Mouse (Mus musculus): ENCODE measurements around the gene Cyp2u1.
"Not testable (repeated sequence)": the region's sequence is repeated elsewhere in the genome, so short reads cannot be mapped to it uniquely, and the experiment has no call there.

Cyp2u1 gene

DNA sequence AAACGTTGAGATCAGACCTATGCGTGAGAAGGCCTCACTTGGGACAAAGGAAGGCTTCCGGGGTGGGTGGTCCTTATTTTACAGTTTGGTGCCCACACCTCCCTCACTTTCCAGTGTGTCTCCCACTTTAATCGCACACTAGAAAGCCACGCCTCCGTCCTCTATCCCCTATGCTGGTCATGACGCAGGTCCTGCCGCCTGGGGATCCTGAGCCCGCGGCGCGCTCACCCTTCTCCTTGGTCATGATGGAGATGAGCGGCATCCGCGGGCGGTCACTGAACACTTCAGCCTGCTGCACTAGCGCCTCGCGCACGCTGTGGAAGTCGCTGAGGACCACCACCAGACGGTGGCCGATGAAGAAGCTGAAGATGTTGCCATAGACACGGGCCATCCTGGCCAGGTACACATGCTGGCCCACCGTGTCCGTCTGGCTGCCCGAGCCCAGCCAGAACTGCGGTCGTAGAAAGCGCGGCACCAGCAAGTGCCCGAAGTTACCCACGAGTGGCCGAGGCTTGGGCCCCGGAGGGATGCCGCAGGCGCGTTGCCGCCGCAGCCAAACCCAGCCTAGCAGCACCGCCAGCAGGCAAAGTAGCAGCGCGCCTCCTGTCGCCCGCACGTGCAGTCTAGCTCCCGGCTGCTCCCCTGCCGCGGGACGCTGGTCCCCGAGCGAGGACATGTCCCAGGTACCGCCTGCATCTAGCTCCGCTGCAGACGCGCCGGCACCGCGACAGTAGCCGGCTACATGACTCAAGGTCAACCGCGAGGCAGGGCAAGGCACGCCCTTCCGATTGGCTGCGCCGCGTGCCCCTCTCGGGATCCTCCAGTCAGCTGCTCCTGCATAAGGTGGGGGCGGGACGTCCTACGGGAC, at the start of gene Cyp2u1:
Gene Cyp2u1, minus strand, starts transcription at position 776 of the 868 bp plus-strand sequence.
- peak; percentile 73 for DNase-seq (ENCODE audit: low read depth)

DNA sequence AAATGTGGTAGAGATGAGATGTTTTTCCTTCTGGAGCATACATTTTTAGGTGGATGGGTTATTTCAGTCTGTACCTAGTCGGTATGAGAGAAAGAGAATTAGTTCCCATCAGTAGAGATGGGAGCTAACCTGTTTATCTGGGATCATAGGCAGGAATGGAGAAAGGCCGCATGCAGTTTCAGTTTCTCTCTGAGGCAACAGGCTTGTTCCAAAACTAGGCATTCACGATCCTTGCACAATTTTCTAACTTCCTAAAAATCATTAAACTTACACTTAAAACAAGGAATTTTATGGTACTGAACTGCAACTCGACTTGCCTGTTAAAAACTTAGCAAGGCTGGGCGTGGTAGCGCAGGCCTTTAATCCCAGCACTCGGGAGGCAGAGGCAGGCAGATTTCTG, 47.5 kb upstream of the Cyp2u1 start:
- no peak for DNase-seq (ENCODE audit: low read depth)

DNA sequence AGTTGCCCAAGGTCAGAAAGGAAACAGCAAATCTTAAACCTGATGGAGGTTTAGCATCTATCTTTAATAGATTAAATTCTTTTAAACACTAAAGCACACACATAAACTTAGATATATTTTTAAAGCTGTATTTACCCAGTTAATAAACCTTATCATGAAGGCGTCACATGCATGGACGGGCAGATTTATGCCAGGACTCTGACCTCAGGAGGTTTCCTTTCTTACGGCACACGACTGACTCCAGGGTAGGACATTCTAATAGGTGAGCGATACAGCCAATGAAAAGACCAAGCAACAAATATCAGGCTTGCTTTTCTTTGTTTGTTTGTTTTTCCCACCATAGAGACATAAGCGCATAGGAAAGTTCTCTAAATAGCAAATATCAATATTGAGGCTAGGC, 46.0 kb upstream of the Cyp2u1 start:
- no peak for DNase-seq (ENCODE audit: low read depth)

DNA sequence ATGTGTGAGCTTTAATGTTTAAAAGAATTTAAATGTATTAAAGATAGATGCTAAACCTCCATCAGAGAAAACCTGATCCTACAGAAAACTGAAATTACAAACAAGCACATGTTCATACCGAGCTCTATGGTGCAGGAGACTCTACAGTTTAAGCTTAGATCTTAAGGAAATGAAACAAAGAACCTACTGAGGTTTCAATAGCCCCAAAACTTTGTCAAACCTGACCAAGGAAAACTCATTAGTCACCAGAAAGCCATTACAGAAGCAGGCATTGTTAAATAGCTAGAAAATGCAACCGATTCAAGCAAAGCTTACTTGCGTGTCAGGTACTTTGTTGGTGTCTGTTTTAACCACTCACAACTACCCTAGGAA, 45.5 kb upstream of the Cyp2u1 start:
- DNase-seq (ENCODE audit: low read depth), result no peak

DNA sequence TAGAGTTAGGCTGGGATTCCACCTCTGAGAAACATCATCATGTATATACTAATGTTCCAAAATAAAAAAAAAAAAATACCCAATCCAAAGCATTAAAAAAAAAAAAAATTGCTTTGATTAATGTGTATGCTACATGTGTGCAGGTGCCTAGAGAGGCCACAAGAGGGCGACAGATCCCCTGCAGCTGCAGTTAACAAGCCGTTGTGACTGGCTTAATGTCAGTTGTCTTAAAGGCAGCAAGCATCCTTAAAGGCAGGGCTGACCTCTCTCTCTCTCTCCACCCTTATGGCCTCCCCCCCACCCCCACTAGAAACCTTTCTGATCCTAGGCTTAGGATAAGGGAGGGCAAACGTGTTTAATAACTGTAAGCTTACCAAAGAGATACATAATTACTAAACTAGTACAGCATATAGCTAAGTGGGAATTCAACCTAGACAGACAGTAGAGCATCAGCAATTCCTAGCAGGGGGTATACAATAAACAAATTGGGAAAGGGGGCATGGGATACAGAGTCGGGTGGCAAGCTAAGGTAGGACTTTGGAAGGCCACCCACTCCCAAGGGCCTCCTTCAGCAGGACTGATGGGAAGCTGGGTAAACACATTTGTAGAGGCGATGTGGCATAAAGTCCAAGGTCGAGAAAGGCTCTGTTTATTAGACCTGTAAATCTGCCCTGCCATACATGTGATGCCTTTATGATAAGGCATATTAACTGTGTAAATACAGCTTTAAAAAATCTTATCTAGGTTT, 45.0 kb upstream of the Cyp2u1 start:
- peak; percentile 11 for DNase-seq (ENCODE audit: low read depth)

DNA sequence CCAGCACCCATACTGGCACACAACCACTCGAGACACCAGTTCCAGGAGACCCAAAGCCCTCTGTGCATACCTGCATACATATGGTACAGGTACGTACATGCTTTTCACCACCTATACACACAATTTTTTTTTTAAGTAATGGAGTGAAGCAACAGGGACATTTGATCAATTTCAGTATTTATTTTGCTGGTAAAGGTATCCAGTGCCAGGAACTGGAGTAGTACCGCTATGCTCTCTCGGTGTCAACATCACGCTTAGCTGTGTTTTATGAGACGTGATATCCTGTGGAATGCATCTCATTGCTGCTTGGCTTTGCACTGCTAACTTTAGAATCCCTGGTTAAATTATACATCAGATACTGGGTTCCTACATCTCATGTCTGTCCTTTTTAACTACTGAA, 42.9 kb upstream of the Cyp2u1 start:
- no peak for DNase-seq (ENCODE audit: low read depth)

DNA sequence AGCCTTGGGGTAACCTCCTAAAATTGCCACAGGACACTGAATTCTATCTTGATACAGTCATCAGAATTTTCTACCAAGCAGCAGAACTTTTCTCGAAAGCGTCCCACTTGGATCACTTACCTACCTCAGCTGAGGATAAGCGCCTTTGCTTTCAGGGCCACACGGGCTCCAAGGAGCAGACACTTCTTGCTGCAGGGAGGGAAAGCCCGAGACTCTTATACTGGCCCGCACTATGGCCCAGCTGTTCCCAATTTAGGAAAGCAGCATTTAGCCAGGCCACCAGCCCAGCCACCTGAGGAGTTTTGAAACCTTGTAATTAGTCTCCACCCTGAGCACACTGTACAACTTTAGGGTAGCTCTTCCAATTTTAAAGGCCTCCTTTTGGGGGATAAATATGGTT, 40.3 kb upstream of the Cyp2u1 start:
- DNase-seq (ENCODE audit: low read depth), result no peak

DNA sequence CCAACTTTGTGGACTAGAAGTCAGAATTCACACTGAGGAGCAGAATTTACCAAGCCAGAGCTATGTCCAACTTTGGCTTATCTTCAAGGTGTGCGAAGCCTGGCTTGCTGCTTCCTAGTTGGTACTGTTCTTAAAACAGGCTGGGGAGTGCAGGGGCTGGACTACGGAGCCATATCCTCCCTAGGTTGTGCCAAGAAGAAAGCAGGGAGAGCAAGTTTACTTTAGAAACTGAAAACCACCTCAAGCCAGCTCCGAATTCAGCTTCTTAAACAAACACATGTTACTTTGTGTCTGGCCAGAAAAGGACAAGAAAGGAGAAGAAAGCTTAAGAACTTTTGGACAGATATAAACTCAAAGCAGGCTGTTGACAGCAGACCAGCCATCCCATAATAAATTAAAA, 37.9 kb upstream of the Cyp2u1 start:
- DNase-seq (ENCODE audit: low read depth), result no peak

DNA sequence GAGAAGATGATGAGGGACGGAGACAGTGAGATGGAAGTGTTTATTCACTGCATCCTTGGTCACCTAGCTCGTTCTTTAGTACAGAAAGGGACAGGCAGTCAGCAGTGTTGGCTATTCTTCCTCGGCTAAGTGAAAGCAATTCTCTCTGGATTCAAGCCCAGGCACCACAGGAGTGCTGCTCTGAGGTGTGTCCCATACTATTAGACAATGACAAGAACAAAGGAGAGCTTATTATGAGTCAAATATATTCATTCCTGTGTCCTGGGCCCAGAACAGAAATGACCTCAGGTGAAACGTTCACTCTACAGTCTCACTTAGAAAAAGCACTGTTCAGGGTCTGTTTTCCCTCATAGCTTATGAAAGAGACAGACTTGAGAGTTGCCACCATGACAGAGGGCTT, 36.3 kb upstream of the Cyp2u1 start:
- DNase-seq (ENCODE audit: low read depth), result no peak

DNA sequence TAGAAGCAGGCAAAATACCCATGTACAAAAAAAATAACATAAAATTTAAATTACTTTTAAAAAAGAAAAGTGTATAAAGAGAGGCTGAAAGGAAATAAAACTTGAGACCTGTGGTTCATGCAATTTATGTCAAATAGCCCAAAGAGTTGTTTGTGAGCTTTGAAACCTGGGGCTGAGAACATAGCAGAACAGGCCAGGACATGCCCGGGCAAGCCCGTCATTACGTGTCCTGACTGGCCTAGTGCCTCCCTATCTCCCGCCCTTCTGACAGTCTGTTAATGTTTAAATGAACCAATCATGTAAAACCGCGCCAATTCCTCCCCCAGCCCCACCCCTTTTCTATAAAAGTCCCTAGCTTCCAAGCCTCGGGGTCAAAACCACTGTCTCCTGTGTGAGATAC, 34.7 kb upstream of the Cyp2u1 start:
- not testable (repeated sequence) for DNase-seq (ENCODE audit: low read depth)

DNA sequence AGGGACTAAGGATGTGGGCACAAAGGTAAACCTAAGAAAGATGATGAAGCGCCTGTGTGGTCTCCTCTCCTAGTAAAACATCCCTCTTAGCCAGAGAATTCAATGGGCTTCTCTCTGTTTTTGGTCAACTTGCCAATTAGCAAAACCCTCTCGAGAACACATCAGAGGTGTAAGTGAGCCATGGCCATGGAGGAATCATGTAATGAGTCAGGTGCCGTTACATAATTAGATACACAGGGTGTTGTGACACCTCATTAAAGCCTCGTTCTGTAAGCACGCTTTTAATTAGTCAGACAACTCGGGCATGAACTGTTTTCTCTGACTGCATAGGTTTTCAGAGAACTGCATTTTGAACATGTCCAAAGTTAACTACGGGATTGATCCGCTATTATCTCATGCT, 33.6 kb upstream of the Cyp2u1 start:
- DNase-seq (ENCODE audit: low read depth), result no peak

DNA sequence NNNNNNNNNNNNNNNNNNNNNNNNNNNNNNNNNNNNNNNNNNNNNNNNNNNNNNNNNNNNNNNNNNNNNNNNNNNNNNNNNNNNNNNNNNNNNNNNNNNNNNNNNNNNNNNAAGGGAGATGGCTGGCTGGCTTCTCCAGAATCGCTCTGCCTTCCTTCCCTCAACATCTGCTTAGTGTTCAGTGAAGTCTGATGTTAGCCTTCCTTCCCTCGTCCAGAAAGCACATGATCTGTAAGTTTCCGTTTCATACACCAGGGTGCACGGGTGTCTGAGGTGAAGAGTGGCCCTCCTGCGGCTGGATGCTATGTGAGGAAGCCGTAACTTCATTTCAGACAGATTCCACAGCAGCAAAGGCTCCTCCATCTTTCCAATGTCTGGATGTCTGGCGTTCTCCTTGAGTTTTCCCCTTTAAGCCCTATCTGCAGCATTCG, 32.1 kb upstream of the Cyp2u1 start:
- no peak for DNase-seq (ENCODE audit: low read depth)

DNA sequence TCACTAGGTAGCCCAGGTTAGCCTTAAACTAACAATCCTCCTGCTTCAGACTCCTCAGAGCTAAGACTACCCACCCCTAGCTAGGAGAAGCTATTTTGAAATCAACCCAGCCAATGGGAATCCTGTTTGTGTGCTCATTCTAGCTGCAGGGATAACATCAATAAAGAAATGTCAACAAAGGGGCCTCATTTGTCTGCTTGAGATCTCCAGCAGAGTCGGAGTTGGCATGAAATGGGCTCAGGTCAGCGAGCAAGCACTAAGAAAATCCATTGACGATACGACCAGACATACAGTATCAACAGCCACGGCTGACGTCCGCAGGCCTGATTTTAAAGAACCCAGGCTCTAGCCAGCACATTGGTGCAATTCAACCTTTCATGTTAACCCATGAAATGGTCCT, 24.2 kb upstream of the Cyp2u1 start:
- DNase-seq (ENCODE audit: low read depth), result no peak

DNA sequence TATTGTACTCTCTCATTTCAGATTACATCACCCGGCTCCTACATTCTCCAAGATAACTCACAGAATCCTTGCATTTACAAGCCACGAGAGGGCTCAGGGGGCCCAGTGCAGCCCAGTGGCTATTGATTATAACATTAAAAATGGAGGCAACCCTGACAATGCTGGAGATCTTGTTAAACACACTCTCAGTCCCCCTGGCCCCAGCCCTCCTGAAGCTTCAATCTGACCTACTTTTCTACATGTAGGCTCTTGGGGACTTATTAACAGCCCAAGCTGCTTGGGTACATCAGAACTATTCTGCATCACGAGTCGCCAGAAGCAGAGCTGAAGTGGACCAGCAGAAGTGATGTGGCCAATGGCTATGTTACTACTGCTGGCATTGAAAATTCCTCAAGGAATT, 23.6 kb upstream of the Cyp2u1 start:
- DNase-seq (ENCODE audit: low read depth), result no peak

DNA sequence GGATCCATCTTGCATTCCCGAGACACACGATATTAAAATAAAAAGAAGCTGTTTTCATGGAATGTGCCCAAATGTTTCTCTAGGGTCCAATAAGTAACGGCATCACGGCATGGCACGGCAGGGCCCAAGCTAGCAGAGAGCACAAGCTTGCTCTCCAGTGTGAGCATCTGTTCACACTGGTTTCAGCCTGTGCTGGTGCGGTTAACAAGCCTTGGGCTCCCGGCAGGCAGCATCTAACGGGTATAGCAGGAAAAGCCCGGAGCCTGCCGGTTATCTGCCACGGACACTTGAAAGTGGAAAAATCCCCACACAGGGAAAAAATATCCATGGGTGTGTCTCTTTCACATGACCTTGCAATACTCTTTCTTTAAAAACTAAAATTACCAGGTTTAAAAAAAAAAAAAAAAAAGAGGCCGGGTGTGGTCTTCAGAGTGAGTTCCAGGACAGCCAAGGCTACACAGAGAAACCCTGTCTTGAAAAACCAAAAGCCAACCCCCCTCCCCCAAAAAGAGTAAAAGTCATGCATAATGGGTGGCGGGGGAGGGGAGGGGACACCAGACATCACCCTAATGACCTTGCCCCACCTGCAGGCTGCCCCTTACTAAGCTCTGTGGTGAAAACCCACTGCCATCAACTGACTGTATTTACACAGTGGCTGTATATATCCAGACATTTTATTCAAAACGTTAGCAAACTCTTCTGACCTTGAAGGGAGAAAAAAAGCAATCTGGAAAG, 19.2 kb upstream of the Cyp2u1 start:
- no peak for DNase-seq (ENCODE audit: low read depth)

DNA sequence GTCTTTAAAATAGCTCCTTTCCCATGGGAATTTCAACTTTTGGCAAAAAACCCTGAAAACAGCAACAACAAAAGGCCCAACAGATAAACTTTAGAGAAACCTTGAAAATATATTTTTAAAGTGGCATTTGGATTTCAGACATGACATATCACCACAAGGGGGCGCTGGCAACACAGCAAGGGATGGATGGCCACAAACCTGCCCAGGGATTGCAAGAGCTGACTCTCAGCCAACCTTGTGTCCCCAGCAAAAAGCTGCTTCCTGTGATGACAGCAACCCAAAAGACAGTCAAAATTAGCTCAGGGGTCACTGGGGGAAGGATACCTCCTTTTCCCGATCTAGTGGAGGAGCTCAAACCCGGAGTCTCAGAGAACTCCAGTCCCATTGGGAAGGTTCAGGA, 17.2 kb upstream of the Cyp2u1 start:
- DNase-seq (ENCODE audit: low read depth), result peak; percentile 32

DNA sequence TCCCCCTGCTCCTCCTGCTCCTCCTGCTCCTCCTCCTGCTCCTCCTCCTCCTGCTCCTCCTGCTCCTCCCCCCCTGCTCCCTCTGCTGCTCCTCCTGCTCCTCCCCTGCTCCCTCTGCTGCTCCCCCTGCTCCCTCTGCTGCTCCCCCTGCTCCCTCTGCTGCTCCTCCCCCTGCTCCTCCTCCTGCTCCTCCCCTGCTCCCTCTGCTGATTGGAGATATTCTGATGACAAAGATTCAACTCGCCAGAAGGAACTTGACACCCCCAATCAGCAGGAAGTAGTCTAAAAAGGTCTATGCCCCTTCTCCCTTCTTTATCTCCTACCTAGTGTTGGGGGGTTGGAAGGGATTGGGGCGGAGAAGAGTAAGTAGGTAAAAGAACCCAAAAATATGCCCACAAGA, 15.2 kb upstream of the Cyp2u1 start:
- DNase-seq (ENCODE audit: low read depth), result no peak

DNA sequence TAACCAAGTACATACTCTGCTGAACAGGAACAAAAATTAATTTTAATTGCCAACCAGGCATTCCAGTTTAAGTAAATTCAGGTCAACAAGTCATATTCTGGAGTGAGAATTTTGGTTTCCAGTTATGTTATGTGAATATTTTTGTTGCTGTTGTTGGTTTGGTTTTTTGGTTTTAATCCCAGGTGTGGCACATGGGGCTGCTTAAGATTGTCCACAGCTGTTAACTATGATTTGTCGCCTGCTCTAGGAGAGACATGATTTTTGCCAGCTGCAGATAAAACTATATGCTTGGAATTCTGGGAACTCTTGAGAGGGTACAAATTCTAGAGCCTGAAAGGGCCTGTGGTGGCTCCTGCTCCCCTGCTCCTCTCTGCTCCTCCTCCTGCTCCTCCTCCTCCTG, 14.1 kb upstream of the Cyp2u1 start:
- no peak for DNase-seq (ENCODE audit: low read depth)

DNA sequence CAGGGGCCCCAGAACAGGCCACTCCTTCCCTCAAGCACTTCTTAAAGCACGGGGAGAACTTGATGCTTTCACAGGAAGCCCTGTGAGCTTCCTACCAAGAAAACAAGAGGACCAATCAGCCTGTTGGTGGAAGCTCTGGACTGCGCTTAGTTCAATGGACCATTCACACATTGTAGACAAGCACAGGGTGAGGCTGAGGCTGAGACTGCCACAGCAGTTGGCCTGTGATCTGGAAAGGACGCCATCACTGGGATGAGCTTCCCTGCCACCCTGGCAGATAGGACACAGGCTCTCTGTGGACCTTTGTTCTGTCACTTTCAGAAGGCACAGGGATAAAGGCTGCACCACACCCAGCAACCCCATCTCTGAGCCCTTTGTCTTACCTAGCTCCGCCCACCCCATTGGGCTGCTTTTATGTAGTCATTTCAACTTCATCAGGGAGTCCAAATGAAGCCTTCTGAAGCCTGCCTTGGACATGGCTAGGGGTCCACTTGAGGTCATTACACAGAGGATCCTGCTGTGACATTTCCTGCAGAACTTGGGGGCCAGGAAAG, 13.0 kb upstream of the Cyp2u1 start:
- no peak for DNase-seq (ENCODE audit: low read depth)

DNA sequence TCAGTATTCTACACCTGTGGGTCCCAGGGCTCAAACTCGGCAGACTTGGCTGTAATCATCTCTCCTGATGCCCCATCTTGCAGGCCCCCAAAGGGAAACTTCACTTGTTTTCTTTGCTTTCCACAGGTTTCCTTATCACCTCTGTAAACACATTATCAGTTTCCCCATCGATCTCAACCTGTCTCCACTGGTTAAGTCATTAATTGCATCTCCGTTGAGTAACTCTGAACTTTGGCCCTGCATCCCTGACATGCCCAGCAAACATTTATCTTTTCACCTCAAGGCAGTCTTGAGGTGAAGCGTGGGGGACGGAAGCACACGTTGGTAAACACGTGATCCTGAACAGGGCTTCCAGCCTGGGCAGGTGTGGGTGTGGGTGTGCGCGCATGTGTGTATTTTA, 9.3 kb upstream of the Cyp2u1 start:
- DNase-seq (ENCODE audit: low read depth), result no peak

DNA sequence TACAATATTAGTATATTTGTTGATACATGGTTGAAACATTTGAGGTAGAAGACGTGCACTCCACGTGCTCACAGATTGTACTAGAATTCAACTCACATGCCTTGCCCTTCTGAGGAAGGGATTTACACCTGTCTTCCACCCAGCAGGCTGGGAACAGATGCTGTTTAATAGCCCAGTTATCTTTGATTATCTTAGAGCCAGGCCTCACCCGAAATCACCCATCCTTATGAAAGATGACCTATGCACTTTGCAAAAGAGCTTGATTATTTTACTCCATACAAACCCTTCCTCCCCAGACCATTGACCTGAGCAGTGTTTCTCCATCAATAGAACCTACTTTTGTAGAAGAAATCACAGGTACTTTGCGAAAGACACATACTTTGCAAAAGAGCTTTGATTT, 7.5 kb upstream of the Cyp2u1 start:
- no peak for DNase-seq (ENCODE audit: low read depth)

DNA sequence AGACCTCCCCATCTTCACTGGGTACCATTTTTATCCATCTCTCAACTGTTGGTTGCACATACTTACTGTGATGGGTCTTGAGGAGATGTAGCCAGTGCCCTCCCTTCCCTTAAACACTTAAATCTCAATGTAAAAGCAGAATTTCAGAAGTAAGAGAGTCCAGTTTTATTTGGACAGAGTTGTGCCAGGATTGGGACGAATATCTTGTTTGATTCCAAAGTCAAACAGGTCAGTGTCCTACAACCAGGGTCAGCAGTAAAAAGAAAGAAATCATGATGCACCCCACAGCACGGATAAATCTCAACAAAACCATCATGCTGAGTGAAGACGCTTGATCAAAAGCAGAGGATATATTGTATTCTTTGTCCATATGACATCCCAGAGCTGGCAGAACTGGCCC, 4.8 kb upstream of the Cyp2u1 start:
- no peak for DNase-seq (ENCODE audit: low read depth)

DNA sequence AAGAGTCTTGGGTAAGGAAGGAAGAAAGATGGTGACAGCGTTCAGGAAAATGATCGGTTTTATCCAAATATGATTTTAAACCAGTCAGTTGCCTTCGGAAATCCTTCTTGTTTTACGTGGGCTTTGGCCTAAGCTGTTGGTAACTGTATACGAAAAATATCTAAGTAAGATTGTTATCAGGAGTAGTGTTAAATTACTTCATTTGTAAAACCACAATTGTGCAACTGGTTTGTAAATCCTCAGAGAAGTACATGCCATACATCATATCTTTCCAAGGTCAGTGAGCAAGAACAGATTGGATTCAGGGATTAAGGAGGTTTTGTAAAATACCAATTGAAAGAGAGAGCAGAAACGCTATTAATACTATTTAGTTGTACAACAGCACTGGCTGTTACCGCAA, 3.2 kb upstream of the Cyp2u1 start:
- no peak for DNase-seq (ENCODE audit: low read depth)

Data from c-Kit-positive CD71-positive TER-119-negative erythroid progenitor cells, embryonic 14.5 days (primary cell).